Mouse (Mus musculus) left cerebral cortex, adult 8-10 months (tissue): ENCODE measurements at regions not wholly inside any gene's neighbourhood (a gene's known extent, or its start where the extent isn't known, plus 50 kb on each side); places are given as distances from the start of the nearest gene placed in this dataset.

ENCODE experiments used
- DNase-seq, 2 experiments: peaks; one replicate each; pipeline ENCODE4 v3.0.0; 2022; ENCODE audit warnings: low spot score in 2 of 2
- microRNA-seq, 2 experiments: library from miRNA; unstranded; fragments of <30 nt; microRNA quantifications; one replicate each; pipeline ENCODE4 v1.2.0; 2022

GRCm38 (mm10) chr10:25032625-25033024 lies 105.3 kb upstream of the Arg1 start:
- no peak for DNase-seq

- DNase-seq, result no peak
Measured at GRCm38 (mm10) chr10:25029387-25029915, 102.2 kb upstream of the Arg1 start.

GRCm38 (mm10) chr10:25023601-25024157 lies 96.4 kb upstream of the Arg1 start:
- peak in 1 of 2 experiments; percentile 47 for DNase-seq

DNA sequence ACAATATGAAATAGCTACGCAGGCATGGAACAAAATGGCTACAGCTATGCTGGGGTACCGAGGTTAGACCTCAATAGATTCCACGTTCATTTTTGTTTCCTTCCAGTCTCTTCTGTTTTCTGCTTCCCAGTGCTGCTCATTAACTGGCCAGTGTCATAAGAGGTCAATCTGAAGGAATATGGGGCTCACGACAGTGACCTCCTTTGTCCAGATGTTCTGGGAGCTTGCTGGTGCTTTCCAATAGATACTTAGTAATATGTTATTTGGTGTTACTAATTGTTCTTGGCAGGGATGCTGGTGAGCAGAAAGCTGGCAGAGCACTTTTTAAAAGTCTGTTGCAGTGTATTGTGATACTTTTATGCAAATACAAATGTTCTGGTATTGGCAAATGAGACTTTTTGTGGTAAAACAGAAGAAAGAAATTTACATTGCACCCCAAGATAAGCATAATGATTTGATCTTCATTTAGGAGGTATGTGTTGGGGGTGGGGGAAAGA lies 95.8 kb upstream of the Arg1 start:
- no peak for DNase-seq

DNA sequence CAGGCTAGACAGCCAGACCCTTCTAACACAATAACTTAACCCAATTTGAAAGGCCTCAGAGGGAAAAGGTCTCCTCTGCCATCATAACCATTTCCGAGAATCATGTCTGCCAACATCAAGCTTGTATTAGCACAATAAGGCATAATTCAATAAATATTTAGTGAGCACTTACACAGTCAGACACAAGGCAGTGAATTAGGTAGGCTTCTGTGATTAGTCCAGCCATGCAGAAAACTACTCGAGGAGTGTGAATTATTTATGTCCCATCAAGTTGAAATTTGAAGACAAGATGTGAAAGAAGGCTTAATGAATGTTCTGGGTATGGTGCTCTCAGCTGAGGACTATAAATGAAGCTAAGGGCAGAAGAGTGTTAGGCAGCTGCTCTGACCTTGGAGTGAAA lies 91.7 kb upstream of the Arg1 start:
- DNase-seq, result no peak

- DNase-seq, result no peak
Measured at GRCm38 (mm10) chr10:25017843-25018242, 90.6 kb upstream of the Arg1 start.

GRCm38 (mm10) chr10:25016110-25016509 lies 88.8 kb upstream of the Arg1 start:
- no peak for DNase-seq

DNA sequence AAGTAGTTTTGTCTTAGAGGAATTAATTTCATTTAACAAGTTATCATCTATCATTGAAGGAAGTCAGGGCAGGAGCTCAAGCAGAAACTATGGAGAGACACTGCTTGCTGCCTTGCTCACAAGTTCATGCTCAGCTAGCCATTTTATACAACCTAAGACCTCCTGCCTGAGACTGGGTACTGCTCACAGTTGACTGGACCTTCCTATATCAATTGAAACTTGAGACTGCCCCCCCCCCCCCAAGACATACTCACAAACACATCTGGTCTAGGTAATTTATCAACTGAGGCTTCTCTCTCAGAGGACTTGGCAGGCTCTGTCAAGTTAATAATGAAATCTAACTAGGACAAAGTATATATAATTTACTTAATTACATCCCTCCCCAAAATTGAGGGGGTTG lies 84.8 kb upstream of the Arg1 start:
- DNase-seq, result no peak

DNA sequence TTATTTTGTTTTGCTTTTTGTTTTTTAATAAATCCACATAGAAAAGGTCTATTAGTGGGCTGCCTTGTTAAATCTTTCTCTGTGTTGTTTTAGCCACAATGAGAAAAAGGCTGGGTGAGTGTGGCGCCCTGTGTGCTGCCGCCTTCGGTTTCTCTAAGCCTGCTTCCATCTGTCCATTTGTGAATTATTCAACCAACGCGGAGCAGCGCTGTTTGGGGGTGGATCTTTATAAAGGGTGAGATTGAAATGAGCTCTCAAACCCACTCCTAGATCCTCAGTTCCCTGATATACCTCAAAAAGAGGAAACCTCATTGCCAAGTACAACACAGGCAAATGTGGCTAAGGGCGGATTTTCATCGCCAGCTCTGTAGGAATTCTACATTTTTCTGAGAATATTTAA lies 74.0 kb upstream of the Arg1 start:
- peak in 1 of 2 experiments; percentile 75 for DNase-seq

- DNase-seq, result no peak
Measured at GRCm38 (mm10) chr10:25000231-25001222, 73.2 kb upstream of the Arg1 start.

GRCm38 (mm10) chr10:24999807-25000206 lies 72.5 kb upstream of the Arg1 start:
- DNase-seq, result no peak

GRCm38 (mm10) chr10:24997661-24998060 lies 70.4 kb upstream of the Arg1 start:
- no peak for DNase-seq

DNA sequence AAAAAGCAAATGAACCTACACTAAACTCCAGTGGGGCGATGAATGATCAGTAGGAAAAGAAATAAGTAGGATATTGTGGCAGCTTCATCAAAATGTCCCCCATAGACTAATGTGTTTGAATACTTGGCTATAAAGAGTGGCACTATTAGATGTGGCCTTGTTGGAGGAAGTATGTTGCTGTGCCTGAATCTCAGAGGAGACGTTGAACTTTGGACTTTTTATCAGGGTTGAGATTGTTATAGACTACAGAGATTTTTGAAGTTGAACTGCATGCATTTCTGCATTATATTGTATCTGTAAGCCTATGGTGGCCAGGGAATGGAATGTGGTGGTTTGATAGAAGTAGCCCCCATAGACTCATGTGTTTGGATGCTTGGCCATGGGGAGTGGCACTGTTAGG lies 68.5 kb upstream of the Arg1 start:
- DNase-seq, result no peak

DNA sequence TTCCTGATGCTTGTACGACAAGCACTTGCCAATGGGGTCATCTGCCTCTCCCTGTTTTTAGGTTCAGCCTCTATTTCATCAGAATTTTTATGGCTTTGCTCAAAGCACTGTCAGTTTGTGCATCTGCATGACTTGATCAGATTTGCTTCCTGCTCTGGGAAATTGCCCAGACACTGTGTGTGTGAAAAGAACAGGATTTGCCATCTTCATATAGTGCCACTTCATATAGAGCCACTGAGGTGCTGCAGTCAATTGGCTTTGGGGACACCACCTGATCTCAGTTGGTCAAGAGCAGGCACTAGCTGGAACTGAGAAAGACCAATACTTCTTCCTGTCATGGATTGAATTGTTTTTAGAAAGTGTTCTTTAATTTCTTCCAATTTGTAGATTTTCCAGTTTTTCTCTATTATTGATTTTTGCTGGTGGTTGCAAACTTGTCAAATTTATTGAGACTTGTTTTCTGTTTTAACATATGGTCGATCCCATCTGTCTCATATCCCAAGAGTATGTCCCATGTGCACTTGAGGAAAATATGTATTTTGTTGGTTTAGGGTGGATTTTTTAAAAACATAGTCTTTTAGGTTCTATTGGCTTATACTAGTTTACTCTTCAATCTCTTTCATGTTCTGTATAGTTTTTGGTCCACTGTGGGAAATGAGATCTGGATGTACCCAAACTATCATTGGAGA lies 62.8 kb upstream of the Arg1 start:
- DNase-seq, result no peak

- DNase-seq, result peak in 1 of 2 experiments; percentile 83
Measured at GRCm38 (mm10) chr10:24984801-24985200, 57.5 kb upstream of the Arg1 start.

- DNase-seq, result no peak
Measured at GRCm38 (mm10) chr10:24981763-24982162, 54.5 kb upstream of the Arg1 start.

Small RNA genes in the stretch of these regions (microRNA-seq; reads per million reads assigned to microRNA genes)
- 0 reads per million in 2 experiments for gene Gm22566
